Mouse (Mus musculus) layer of hippocampus, adult 9-10 months (tissue): Measurements from ENCODE around the gene Npas3.
"Not testable (repeated sequence)": the region's sequence is repeated elsewhere in the genome, so short reads cannot be mapped to it uniquely, and the experiment has no call there.

Experiments
- DNase-seq: peaks from one replicate; pipeline ENCODE4 v3.0.0; 2022; ENCODE audit warnings: low spot score

The Npas3 gene

DNA sequence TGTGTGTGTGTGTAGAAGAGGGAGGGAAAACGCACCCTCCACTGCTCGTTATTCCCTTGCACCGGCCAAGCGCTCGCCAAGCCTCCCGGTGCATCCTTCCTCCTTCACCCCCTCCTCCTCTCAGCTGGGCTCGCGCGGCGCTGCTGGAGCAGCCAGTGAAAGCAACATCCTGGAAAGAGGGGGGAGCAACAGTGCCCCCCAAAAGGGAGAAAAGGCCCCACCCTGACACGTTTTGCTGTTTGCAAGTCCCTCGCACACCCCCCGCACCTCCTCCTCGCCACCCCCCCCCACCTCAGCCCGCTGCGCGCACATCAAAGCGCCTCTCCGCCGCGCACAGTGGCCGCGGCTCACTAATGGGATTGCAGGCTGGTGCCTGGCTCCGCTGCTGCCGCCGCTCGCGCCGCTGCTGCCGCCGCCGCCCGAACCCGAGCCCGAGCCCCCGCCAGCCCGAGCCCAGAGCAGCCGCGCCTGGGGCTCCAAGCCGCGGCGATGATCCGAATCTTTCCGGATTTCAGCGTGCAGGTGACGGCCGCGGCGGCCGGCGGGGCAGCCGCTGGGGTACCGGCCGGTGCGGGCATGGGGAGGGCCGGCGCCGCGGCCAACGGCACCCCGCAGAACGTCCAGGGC is at the start of gene Npas3:
Gene Npas3, plus strand, starts transcription at position 577 of the 627 bp plus-strand sequence.
- DNase-seq: no peak

GRCm38 (mm10) chr12:53217141-53217540 is 31.3 kb upstream of the Npas3 start:
- no peak for DNase-seq

- no peak for DNase-seq
Observed at GRCm38 (mm10) chr12:53222742-53223141, 25.7 kb upstream of the Npas3 start.

- DNase-seq: no peak
Observed at GRCm38 (mm10) chr12:53227356-53227755, 21.1 kb upstream of the Npas3 start.

GRCm38 (mm10) chr12:53229419-53229818 is 19.1 kb upstream of the Npas3 start:
- no peak for DNase-seq

DNA sequence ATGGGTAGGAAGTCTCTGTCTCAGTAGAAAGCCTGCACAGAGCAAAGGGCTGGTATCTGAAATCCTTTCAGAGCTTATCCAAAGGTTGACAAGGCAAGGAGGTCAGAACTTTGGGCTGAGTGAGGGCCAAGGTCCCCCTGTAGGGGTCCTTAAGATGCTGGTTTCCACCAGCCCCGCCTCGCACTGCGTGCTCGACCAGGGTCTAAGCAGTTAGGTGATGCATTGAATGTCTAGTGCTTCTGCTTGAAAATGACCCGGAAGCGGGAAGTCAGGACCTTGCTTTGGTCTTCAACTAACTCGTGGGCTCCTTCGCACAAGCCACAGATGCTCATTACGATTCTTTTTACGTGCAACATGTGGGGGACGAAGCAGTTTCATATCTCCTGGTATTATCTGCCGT is 2.3 kb upstream of the Npas3 start:
- DNase-seq: no peak

DNA sequence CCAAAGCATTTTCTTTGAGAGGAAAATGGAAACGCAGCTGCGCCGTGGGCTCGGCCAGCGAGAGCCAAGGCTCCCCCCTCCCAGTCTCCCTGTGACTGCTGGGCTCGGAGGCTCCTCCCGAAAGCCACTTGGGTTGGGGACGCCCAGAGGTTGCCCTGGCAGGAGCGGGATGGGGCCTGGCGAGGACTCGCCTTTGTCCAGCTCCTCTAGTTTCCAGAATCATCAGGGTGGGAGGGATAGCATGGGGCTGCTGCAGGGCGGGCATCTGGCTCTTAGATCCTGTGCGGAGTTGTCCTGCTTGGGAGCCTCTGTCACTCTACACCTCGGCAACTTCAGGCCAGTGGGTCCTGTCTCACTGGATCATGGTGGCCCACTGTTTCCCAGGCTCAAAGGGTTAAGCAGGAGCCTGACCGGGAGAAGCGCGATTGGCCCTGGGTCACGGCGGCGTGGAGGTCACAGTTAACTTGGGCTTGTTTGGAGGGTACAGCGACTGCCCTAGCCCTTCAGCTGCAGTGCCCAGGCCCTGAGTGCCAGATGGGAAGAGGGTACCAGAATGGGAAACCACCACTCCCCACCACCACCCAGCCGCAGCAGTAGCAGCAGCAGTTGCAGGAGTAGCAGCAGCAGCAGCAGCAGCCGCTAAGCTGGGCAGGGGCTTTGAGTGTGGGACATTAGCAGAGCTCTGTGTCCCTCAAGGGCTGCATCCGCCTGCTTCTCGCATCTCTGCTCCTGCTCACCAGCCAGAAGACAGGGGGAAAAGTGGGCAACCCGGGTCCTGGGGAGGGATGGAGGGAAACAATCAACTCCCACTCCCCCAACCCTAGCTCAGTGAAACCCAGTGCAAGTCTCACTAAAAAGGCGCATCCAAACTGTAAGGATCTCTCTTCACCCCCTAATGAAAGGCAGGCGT is 1.6 kb upstream of the Npas3 start:
- no peak for DNase-seq

DNA sequence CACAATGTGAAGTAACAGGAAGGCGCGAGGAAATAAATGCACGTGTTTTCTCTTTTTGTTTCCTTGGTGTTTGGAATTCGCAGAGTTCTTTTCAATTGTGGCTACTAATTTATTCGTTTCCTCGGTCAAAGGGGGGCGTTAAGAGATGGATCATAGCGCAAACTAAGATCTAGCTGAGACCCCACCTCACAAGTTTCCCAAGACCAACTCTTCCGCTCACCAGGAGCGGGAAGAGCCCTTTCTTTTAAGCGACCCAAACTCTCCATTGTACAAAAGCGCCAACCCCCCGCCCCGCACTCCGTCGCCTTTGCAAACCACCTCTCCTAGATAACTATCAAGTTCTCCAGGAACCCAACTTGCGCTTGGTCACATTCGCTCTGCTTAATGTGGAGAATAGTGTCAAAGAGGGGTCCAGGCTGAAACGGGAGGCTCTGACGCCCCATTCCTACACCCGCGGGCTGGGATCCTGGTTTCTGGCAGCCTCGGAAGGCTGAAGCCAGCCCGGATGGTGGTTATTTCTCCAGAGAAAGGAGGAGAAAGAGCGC is 914 bp upstream of the Npas3 start:
- DNase-seq: no peak

GRCm38 (mm10) chr12:53248796-53249195 is 319 bp downstream of the Npas3 start:
- no peak for DNase-seq

DNA sequence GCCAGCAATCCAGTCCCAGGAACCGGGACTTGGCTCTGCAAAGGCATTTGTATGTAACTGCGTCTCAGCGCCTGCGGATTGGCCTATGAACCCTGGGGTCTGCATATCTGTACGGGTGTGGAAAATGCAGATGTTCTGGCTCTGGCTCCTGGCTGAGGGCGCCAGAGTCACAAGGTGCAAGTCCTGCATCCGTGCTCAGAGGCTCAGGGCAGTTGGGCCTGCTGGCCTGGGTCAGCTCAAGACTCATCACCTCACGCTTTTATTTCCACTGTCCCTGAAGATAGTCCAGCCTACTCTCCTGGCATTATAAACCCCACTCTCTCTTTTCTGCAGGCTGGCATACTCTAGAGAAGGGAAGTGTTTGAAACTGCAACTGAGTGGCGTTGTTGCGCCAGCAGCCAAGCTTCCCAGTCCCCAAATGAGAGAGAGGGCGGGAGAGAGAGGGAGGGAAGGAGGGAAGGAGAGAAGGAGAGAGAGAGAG is 3.3 kb downstream of the Npas3 start:
- DNase-seq: no peak

DNA sequence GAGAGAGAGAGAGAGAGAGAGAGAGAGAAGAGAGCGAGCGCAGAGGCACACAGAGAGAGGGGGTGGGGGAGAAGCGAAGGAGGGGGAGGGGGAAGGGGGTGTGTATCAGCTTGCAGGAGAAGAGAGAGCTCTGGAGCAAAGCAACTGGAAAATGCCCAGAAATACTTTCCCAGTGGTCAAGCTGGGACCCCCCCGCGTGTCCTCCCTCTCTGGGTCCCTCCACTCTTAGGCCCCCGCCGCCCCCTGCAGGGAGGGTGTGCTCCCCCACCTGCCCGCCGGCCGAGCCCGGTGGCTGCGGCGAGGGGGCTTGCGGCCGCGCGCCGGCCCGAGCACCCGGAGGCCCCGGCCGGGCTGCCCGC is 3.7 kb downstream of the Npas3 start:
- DNase-seq: no peak

DNA sequence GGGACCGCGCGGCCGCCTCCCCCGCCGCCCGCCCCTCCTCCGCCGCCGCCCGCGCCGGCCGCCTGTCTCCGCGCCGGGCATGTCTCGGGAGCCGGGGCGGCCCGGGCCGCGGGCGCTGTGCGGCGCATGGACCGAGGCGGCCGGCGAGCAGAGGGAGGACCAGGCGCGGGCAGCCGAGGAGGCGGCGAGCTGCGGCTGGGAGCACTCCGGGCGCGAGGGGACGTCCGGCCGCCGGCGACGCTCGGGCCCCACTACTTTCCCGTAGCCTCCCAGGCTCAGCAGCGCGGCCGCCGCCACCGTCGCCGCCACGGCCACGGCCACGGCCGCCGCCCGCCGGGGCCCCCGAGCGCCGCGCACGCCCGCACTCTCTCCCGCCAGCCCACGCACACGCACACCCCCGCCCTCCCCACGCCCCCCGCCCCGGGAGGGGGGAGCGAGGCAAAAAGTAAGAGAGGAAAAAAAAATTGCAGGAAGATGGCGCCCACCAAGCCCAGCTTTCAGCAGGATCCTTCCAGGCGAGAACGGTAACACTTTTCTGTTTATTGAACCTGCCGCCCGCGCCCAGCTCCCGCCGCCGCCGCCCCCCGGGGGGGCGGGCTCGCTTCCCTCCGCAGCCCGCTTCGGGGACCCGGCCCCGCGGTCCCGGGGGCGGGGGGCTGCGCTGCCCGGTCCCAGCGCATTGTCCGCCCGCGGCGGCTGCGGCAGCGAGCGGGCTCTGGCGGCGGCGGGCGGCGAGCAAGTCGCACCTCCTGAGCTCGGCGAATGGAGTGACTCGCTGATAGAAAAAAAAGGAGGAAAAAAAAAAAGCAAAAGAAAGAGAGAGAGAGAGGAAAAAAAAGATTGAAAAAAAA is 4.3 kb downstream of the Npas3 start:
- no peak for DNase-seq

- DNase-seq: no peak
Observed at GRCm38 (mm10) chr12:53253461-53254159, 5.1 kb downstream of the Npas3 start.

- DNase-seq: no peak
Observed at GRCm38 (mm10) chr12:53254160-53254480, 5.6 kb downstream of the Npas3 start.

DNA sequence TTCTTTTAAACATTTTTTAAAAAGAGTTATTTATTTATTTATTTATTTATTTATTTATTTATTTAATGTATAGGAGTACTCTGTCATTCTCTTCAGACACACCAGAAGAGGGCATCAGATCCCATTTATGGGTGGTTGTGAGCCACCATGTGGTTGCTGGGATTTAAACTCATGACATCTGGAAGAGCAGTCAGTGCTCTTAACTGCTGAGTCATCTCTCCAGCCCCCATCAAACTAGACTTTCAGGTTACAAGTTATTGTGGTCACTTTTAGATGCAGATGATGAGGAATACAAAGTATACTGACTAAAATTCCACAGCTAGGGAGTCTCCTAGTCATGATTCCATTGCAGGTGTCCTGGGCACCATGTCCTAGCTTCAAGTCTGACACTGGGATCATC is 26.0 kb downstream of the Npas3 start:
- not testable (repeated sequence) for DNase-seq

- no peak for DNase-seq
Observed at GRCm38 (mm10) chr12:53277393-53277792, 28.9 kb downstream of the Npas3 start.

DNA sequence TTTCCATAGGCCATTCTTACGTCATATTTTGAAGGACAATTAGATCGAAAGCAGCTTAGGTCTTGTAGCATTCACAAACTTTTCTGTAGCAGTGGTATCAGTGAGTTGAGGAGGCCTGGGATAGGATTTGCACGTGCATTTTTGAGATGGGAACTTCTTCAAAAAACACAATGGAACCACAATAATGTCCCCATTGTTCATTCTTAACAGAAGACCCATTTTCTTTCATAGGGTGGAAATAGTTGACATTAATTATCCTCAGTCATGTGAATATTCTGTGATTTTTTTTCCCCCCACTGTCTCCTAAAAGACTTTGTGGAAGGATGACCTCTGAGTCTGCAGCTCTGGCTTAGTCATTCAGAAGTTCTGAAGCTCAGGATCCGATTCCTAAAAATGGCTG is 41.9 kb downstream of the Npas3 start:
- no peak for DNase-seq

GRCm38 (mm10) chr12:53290846-53291245 is 42.4 kb downstream of the Npas3 start:
- no peak for DNase-seq

DNA sequence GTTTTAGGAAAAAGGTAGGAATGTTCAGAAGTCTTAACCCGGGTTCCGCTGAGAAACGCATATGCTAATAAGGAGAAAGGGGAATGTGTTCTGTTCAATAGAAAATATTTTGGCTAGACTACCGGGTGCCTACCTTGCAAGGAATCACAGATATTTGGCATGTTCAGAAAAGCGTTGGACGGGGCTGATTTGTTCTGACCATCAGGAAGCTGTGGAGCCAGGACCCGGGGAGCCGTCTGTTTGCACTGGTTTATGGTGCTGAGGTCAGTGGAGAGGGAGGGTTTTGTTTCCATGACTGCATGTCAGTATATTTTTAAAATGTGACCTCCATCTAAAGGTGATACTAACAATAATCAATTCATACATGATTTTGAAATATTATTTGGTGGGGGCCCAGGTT is 43.5 kb downstream of the Npas3 start:
- no peak for DNase-seq

DNA sequence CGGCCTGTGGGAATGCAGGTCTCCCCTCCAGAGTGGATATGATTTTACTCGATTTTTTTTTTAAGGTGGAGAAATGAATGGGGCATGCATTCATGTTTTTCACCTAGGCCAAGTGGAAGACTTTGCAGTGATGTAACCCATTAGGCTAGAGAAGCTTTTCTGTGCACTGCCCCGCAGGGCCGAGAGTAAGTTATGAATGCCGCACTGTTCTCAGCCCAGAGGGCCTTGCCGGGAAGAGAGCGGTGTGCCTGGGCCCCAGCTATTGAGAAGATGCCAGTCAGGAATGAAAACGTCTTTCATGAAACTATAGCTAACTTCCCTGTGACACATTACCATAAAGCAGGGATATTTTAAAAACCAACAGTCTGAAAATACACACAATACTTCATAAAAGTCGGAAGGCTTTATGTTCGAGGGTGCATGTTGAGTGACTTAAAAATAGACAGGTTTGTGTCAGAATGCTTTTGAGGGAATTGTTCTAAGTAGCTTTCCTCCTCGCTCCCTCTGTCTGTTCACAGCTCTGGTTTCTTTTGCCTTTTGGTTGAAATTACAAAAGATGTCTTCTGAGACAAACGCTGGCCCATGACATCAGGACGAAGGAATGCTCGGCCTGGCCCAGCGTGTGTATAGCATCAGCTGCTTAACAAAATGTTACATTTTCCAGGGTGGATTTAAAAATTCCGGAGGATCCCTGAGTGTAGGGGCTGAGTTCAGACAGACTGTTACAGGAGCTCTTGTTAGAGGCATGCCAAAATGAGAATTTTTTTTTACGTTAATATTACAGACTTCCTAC is 44.2 kb downstream of the Npas3 start:
- DNase-seq: peak; percentile 20

GRCm38 (mm10) chr12:53294011-53294410 is 45.5 kb downstream of the Npas3 start:
- no peak for DNase-seq
